Mouse (Mus musculus): ENCODE results near the gene Alyref. TPM values are rescaled to one million over a fixed set of nuclear protein-coding genes. Genes with fewer than 3 reads are reported as not detected.

The Alyref gene
- polyA plus RNA-seq, 1 experiment: 21.4 TPM

DNA sequence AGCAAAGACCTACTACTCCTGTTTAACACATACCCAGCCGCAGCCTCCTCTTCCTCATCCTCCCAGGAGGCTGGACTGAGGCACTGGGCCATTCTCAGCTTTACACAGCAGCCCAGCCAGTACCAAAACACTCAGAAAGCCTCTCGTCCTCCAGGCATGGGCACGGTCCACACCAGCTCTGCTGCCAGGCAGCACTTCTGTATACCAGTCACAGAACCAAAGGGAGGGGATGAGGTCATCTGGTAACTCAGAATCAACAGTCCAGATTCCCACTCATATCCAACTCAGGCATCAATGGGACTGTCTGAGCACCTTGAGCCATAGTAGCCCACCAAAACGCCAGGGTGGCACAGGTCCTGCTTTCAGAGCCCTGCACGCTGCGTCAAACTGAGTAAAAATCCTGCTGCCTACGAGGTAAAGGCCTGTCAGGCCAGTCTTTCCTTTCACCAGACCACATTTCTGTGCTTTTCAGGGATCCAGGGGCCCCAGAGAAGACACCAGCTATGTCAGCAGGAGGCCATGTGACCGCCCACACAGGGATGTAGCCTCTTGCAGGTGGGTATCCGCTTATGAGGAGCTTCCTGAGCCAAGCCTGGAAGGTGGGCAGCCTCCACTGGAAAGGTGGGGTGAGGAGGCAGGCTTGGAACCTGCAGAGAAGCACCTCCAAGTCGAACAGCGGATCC is 28.8 kb upstream of the Alyref start:
- DNase-seq (ENCODE audit: low read depth): no peak

DNA sequence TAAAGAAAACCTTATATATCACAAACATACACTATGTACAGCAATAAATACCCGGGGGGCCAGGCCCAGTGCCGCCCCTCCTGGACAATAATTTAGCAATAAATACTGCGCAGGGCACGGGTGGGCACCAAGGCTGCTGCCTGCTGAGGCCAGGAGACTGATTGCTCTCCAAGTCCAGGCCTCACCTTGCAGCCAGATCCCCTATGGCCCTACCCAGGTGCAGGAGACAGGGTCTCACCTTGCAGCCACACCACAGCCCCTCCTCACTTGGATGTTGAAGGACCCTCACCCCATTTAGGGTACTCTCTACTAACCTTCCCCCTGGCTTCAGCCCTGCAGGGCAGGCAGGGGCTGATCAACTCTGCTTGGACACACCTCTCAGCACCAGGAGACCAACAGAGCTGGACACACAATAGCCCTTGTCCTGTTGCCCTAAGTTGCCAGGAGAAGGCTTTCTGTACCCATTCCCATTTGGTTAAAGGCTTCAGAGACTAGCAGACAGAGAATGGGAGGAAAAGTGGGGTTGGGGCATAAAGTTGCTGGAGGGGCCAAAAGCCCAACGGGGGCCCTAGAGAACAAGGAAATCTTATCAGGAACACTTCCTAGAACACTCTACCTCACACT is 27.1 kb upstream of the Alyref start, which contains the start of gene Sirt7:
Gene Sirt7 (minus strand): TSS at position 89 of the 624 bp plus-strand sequence.
- DNase-seq (ENCODE audit: low read depth): no peak

DNA sequence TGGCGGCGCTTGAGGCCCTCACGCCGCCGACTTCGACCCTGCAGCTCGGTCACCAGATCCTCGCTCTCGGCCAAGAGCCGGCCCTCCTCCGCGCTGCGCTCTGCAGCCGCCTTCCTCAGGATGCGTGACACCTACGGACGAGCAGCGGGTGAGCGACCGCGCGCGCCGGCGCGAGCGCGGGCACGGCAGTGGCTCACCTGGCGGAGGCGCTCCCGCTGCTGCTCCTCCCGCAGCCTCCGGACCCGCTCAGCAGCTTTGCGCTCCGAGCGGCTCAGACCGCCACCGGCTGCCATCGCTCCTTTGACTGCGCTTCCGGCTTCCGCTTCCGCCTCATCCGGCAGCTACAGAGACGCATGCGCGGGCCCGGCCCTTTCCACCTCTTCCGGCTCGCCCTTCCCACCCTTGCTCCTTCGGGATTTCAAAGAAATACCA is 26.5 kb upstream of the Alyref start:
- no peak for DNase-seq (ENCODE audit: low read depth)

DNA sequence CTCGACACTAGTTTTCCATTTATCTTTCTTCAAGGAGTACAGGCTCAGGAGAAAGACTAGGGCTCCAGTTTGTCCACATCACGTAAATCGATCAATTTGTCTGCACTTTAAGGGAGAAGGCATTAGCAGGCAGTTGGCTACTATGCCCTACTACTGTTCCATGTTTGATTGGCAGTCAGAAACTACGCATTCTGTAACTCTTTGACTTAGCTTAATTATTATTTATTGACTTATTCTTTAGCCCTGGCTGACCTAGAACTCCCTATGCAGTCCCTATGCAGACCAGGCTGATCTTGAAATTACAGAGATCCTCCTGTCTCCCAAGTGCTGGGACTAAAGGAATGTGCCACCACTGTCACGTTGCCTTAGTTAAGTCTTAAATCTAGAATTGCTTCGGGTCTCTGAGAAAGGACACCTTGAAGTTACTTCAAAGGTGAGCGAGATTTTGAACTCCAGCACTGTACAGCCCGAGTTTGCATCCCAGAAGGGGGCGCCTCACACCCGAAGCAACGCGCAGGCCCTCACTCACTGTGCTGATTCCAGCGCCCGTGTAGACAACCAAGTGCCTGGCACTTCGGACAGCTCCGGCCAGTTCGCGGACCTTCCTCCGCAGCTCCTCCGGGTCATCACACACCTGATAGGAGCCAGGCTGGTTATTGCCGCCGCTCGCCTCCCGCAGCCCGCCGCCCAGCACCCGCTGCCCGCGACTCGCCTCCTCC is 26.0 kb upstream of the Alyref start:
- DNase-seq (ENCODE audit: low read depth): no peak

DNA sequence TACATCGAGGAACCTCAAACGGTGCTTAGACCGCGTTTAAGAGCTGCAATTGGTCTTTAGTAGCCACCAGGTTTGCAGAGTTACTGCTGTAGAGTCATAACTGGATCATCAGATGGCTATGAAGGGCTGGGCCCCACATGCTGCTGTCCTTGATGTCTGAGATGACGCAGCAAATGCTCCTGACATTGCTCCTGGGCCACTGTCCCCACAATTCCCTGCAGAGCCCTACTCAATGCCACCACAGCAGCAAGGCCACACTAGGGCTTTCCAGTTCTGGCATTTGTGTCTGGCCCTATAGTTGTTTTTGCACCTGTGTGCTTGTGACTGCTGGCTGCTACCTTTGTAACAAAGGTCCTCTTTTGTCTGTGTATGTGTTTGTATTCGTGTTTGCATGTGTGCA is 24.6 kb upstream of the Alyref start:
- no peak for DNase-seq (ENCODE audit: low read depth)

DNA sequence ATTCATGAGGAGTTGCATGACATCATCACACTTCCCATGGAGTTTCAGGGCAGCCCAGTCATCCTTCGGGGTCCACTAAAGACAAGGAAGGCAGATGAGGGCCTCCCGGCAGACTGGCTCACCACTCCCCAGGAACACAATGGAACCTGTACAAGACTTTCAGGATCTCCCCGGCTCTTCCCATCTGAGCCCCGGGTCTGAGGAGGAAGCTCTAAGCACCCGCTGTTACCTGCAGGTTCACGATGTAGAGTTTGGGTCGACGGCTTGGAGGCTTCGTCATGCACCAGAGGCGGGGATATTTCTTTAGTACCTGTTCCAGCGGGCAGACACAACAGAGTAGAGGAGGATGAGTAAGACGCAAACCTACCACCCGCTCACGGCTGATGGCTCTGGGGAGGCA is 22.0 kb upstream of the Alyref start:
- DNase-seq (ENCODE audit: low read depth): no peak

DNA sequence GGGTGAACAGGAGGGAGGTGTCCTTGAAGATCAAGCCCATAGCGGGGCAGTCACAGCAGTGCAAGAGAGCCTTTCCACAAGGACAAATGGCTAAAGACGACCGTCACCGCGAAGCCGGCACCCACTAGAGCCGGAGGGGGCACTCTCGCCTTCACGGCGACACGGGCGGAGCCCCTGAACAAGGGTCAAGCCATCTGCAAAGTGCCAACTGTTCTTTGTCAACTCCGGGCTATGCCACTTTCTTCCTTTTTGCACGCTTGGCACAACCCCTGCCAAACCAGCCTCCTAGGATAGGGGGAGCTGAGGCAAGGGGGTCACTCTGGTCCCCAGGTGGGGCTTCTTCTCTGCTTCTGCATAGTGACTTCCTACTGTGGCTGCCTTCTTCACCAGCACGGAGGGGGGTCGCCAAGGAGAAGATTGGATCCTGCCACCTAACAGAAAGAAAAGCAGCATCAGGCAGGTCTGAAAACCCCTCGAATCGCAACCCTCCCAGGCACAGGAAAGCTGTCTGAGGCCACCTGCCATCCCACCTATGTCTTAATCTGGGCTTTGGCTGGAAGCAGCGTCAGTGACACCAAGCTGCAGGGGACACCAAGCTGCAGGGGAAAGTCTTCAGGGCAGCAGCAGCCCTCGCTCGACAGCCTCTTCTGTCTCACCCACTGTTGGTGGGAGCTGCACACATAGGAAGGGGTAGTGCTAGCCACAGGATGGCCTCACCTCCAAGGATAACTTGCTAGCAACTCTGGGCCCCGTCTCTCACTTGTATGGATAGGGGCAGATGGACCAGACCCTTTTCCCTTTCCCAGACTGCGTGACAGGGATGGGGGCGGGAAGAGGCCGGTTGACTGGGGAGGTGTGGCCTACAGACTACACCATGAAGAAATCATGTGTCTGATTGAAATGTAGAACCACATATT is 20.7 kb upstream of the Alyref start:
- no peak for DNase-seq (ENCODE audit: low read depth)

DNA sequence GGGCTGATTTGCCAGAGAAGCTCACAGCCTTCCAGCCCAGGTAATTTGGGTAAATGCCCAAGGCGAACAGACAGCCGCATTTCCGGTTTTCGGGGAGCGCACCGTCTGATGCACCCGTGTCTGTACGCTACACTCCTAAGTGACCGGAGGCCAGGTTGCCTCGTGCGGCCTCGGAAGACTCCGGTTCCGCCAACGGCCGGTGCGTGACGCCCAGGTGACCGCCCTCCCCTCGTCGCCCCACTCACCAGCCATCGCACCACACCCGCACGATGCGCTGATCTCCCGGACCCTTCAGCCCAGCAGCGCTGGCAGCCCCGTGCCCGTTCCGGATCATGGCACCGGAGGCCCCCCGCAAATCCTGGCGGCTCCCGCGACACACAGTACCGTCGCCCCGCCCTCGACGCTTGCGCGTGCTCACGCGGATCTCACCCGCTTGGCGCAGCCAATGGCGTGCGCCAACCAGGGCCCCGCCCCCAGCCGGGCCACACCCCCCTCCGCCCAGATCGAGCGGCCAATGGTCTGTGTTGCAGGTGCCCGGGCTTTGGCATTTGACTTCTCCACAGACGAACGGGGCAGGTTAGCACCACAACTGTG is 19.5 kb upstream of the Alyref start, which contains the start of gene Pcyt2:
Gene Pcyt2 (minus strand): TSS at position 418 of the 594 bp plus-strand sequence.
- no peak for DNase-seq (ENCODE audit: low read depth)

DNA sequence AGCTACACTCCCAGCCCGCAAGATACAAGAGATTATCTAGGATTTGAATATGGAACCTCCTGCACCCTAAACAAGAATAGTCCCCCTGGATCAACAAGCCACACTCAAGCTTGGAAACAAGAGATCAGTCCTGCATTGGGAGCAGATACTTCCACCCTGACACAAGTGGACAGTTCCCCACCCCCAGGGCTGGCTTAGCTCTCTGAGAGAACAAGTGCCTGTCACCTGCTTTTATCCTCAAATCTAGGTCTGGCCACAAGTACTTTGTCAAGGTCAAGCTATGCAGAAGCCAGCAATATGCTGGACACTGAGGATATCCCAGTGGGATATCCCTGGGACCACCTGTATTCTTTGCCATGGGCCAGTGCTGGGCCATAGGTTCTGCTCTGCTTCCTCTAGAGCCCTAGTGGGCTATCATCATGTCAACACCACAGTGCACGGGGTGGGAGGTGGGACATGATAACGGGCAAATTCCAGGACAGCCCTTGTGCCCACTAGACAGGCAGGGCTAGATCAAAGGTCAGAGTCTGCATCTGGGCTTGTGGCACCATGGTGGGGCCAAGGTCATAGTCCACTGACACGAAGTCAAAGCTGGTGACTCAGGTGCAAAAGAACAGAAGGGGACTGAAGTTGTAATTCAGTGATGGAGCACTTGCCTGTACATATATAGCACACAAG is 18.6 kb upstream of the Alyref start:
- DNase-seq (ENCODE audit: low read depth): no peak

DNA sequence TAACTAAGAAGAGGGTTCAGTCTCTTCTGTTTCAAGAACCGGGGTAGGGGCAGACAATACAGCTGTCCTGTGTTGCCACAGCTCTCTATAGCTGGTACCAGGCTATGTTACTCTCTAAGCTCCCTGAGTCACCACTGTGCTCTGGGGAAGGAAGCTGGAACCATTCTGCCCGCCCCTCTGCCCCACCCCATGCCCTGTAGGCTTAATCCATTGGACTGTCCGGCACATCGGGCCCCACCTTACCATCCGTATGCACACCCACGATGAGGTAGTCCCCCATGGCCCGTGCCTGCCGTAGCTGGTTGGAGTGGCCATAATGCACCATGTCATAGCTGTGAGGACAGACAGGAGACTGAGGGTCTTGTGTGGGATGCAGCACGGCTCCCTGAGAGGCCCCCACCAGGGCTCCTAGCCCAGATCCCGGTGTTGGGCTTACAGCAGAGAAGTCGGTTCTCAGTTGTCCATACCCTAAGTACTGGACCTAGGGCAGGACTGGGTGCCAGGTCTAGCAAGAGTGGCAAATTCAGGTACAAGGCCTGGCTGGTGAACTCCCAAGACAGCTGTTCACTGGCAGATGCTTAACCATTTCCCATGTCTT is 17.5 kb upstream of the Alyref start:
- no peak for DNase-seq (ENCODE audit: low read depth)

DNA sequence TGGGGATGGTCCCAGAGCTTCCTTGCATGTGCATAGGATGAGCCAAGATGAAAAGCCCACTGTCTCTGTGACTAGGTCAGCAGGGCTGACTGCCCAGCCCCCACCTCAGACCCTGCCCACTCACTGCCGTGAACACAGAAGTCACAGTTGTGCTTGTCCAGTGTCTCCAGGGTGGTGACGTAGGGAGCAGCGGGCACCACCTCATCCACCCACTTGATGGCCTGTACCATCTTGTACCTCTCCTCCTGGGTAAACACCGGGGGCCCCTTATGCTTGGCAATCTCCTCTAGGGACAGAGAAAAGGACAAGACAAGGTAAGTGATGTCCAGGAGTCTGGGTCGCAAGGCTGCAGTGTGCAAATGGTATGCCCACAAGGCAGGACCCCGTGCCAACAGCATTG is 17.0 kb upstream of the Alyref start:
- no peak for DNase-seq (ENCODE audit: low read depth)

DNA sequence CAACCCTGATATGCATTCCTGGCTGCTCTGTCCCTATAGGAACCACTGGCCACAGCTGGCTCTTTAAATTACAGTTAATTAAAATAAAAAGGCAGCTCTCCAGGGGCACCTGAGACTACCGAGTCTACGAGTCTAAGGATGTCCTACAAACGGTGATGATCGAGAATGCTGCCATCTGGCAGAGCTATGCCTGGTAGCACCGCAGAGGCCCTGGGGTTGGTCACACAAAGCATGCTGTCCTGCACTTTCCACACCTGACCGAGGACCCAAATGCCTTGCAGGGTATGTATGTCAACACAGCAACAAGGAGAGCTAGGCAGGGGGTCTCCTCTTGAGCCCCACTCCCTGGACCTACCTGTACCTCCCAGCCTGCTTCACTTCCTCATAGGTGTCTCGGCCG is 15.8 kb upstream of the Alyref start:
- no peak for DNase-seq (ENCODE audit: low read depth)

DNA sequence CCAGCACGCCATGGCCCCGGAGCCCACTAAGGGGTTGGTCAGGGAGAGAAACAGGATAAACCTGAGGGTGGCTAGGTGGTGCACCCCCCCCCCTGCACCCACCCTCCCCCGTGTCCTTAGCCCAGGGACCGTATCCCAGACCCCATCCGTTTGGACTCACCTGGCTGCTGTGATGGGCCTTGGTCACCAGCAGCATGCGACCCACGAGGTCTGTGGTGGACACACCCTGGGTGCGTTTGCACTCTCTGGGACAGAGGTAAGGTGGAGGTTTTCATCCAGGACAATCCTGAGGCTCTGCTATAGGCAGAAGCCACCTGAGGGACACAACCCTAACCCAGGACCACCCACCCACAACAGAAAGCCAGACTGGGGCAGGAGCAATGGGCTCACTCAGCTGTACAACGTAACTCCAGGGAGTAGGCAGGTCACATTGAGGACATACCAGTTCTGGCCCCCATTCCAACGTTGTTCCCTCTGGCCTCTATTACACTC is 15.4 kb upstream of the Alyref start:
- no peak for DNase-seq (ENCODE audit: low read depth)

DNA sequence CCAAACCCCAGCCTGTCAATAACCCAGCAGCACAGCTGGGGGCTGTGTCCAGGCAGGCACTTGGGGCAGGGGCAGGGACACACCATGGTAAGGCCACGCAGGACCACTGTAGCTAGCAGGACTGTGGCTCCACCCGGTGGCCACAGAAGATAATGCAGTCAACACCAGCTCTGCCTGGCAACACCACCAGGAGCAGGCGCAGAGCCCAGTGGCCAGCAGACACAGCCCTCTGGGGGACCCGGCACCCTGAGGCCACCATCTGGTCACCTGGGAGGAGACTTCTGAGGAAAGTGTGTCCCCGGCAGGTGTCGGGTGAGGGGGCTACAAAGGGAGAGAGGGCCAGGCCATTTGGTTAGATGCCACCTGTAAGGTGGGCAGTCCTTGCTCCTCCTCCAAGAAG is 14.6 kb upstream of the Alyref start:
- no peak for DNase-seq (ENCODE audit: low read depth)

DNA sequence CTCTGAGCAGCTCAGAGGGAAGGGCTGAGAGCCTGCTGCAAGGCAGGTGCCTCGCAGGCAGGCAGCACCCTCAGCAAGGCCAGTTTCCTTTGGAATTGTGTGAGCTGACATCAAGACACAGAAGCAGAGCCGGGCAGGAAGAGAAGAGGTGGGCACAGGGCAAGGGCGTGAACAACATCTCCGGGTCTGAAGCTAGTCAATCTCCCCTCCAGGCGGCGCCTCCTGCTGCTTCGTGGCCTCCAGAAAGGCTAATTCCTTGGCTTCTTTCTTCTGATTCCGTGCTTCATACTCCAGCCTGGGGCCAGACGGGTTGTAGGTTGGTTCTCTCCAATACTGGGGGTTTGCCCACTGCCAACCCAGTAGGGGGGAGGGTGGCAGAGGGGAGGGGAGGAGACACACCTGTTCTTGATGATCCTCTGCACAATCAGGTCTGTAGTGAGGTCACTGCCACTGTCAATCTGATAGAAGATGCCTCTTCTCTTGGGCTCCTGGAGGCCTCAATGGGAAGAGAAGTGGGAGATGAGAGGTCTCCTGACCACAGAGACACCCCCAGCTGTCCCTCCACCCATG is 12.4 kb upstream of the Alyref start:
- no peak for DNase-seq (ENCODE audit: low read depth)

DNA sequence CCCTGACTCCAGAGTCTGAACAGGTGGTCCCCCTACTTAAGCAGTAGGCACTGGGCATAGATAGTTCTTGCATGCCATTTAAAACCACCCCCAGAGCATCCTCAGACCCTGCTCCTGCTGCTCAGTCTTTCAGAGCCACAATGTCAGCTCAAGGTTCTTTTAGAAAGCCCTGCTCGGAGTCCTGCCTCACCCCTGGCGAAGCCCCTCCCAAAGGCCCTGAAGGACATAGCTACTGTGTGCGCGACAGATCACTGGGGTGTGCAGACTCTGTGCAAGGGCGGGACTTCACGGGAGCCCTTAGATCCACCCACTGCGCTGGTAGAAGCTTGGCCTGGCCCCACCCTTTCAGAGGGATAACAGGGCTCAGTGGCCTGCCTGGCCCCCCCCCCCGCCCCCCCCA is 11.1 kb upstream of the Alyref start:
- no peak for DNase-seq (ENCODE audit: low read depth)

DNA sequence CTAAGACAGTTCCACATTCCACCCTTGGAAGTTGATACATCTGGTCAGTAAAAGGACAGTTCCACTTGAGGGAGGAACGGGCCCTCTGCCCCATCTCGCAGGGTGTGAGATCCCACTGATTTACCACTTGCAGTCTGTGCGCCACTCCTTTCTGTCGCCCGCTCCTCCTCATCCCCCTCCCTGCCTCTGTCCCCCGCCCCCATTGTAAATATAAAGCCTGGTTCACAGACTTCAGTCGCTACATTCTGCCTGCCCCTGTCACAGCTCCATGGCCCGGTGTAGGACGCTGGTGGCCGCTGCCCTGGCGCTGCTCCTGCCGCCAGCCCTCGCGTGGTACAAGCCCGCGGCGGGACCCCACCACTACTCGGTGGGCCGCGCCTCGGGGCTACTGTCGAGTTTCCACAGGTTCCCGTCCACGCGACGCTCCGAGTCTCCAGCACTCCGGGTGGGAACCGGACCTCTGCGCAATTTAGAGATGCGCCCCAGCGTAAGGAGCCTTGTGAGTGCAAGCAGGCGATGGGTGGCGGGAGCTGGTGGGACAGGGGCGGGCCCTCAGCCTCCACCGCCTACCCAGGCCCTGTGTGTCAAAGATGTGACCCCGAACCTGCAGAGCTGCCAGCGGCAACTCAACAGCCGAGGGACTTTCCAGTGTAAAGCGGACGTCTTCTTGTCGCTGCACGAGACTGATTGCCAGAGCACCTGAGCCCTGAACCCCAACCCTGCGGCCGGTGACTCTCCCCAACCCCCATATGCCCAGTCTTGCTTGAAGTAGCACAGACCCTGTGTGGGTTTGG is 10.3 kb upstream of the Alyref start, which contains the start of gene Npb:
Gene Npb (plus strand): TSS at position 237 of the 794 bp plus-strand sequence.
- no peak for DNase-seq (ENCODE audit: low read depth)

DNA sequence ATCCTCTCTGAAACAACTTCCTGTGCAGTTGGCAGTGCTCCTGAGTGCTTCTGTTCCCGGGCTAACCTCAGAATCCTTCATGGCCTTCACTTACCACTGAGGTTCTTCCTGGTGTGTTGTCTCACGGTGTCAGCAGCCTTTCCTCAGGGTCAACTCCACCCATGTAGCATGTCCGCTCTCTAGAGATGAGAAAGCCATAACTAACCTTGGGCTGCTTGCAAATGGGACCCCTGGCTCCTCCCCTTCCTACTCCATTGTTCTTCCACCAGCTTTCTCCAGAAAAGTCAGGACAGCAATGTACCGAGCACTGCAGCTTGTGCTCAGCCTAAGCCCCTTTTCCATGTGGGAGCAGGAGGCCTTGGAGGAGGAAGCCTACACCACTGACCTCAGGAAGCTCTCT is 8.6 kb upstream of the Alyref start:
- no peak for DNase-seq (ENCODE audit: low read depth)

DNA sequence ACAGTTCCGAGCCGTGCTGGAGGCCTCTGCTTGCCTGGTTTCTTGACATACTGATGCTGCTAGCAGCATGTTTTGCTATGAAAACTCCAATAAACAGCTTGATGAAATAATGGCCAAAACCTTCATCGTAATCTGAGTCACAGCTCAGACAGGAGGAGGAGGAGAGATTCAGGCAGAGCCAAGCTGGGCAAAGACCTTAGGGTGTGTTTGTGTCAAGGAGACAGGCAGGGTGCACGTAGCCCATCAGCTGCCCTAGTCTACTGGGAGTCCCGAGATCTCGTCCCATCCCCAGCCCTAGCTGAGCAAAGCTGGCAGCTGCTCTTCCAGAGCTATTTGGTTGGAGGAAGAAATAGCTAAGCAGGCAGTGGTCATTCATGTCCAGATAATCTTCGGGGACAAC is 7.5 kb upstream of the Alyref start:
- no peak for DNase-seq (ENCODE audit: low read depth)
